Mouse (Mus musculus) liver, embryonic 14.5 days (tissue): ENCODE data around the gene Tmem262.

Source experiments
- CTCF ChIP-seq: IDR thresholded peaks from 2 replicates; pipeline ENCODE4 v1.5.1; 2016; ENCODE audit warnings: antibody characterized with exemption, low read depth, control low read depth
- EP300 ChIP-seq: IDR thresholded peaks from 2 replicates; pipeline ENCODE4 v1.6.1; 2016; ENCODE audit warnings: antibody characterized with exemption, low read depth

GRCm38 (mm10) chr19:6124898-6125297 lies 45.1 kb downstream of the Tmem262 start:
- TF ChIP-seq CTCF (no peak), EP300 (no peak)
